Mouse (Mus musculus): Measurements from ENCODE around the gene Ap1g2.

The Ap1g2 gene

GRCm38 (mm10) chr14:55054191-55054749 lies 52.1 kb downstream of the Ap1g2 start:
- DNase-seq = no peak

- peak; percentile 72 for DNase-seq
These were observed 52.6 kb downstream of the Ap1g2 start for GRCm38 (mm10) chr14:55053708-55054190.

GRCm38 (mm10) chr14:55053050-55053449 lies 53.3 kb downstream of the Ap1g2 start:
- no peak for DNase-seq

- DNase-seq = peak; percentile 89
These were observed 53.9 kb downstream of the Ap1g2 start for GRCm38 (mm10) chr14:55052496-55052895.

Measured in right cerebral cortex, postnatal 14 days (tissue).